Mouse (Mus musculus) midbrain, embryonic 11.5 days (tissue): ENCODE measurements around the gene Sv2a. TPM values are rescaled to one million over a fixed set of nuclear protein-coding genes. Genes with fewer than 3 reads are reported as not detected.

Source experiments
- ATAC-seq: fragments of 200-750 bp; cut with Nextera tagmentation; 2 replicates; pipeline ENCODE4 v1.8.0; 2017; ENCODE audit warnings: moderate TSS enrichment, moderate library complexity; ENCODE audit not compliant: low FRiP score
- DNase-seq: peaks from one replicate; pipeline ENCODE4 v3.0.0; 2015; ENCODE audit warnings: low spot score; ENCODE audit errors: missing footprints
- H3K27ac ChIP-seq: fragments of 300-500 bp; sonication (generic); 2 replicates; pipeline ENCODE4 v1.5.1; 2014; ENCODE audit warnings: low read depth, low read length
- H3K27me3 ChIP-seq: fragments of 300-500 bp; sonication (generic); 2 replicates; pipeline ENCODE4 v1.6.1; 2014; ENCODE audit warnings: mild to moderate bottlenecking, low read length, moderate library complexity, mixed read lengths; ENCODE audit not compliant: control insufficient read depth, insufficient read depth
- H3K36me3 ChIP-seq: fragments of 300-500 bp; sonication (generic); 2 replicates; pipeline ENCODE4 v1.6.1; 2014; ENCODE audit warnings: mild to moderate bottlenecking, low read length, moderate library complexity, mixed read lengths; ENCODE audit not compliant: control insufficient read depth, insufficient read depth
- H3K4me1 ChIP-seq: fragments of 300-500 bp; sonication (generic); 2 replicates; pipeline ENCODE4 v1.6.1; 2014; ENCODE audit warnings: low read length; ENCODE audit not compliant: control insufficient read depth, insufficient read depth
- H3K4me2 ChIP-seq: fragments of 300-500 bp; sonication (generic); 2 replicates; pipeline ENCODE4 v1.6.1; 2014; ENCODE audit warnings: mild to moderate bottlenecking, moderate library complexity
- H3K4me3 ChIP-seq: fragments of 300-500 bp; sonication (generic); 2 replicates; pipeline ENCODE4 v1.5.1; 2014; ENCODE audit warnings: low read depth, low read length
- H3K9ac ChIP-seq: fragments of 300-500 bp; sonication (generic); 2 replicates; pipeline ENCODE4 v1.6.1; 2014; ENCODE audit warnings: low read length
- H3K9me3 ChIP-seq: fragments of 300-500 bp; sonication (generic); 2 replicates; pipeline ENCODE4 v1.6.1; 2016; ENCODE audit warnings: low read length; ENCODE audit not compliant: control insufficient read depth
- WGBS: fragments of 180-500 bp; shearing (Covaris S2); extraction: QIAGEN DNeasy Blood & Tissue Kit; methylation state at CpG from one replicate; pipeline ENCODE4 v1.1.7; 2014; 5-methylcytosine and 5-hydroxymethylcytosine counted together
- polyA plus RNA-seq: library from polyadenylated mRNA; unstranded; fragments of >200 nt; fragmentation: Nextera tagmentation; extraction: Ambion mirVana; gene quantifications from 2 replicates; pipeline ENCODE4 v1.2.1, GENCODE M21; 2014

Gene Sv2a
- polyA plus RNA-seq, 1 experiment from 2014 or later = 9.4 TPM

DNA sequence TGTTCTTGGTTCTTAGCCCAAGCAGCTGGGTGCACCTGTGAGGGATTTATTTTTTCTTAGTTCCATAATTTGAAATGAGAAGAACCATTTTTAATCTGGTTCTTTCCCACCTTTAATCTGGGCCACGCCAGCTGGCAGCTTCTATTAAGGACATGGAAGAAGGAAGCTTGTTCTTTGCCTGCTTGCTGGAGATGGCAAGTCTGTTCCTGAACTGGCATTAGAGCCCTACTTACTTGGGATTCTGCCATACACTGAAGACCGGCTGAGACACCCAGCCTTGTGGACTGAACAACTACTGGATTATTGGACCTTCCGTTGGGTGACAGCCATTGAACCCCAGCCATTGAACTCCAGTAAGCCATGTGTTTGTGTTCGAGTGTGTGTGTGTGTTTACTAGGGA lies 41.8 kb downstream of the Sv2a start:
- Histone ChIP-seq H3K4me1 (peaks cover 26% of the 10 kb centered on the region), H3K4me3 (no peak overlapping the region), H3K4me2 (peak overlapping the region; percentile 5), H3K27ac (no peak overlapping the region), H3K27me3 (no peaks in the 10 kb centered on the region), H3K9ac (no peak overlapping the region), H3K9me3 (no peaks in the 10 kb centered on the region), H3K36me3 (no peaks in the 10 kb centered on the region)
- ATAC-seq (no peak), DNase-seq (no peak)
- WGBS = 89% methylated on average over 4 of the region's 4 CpGs

DNA sequence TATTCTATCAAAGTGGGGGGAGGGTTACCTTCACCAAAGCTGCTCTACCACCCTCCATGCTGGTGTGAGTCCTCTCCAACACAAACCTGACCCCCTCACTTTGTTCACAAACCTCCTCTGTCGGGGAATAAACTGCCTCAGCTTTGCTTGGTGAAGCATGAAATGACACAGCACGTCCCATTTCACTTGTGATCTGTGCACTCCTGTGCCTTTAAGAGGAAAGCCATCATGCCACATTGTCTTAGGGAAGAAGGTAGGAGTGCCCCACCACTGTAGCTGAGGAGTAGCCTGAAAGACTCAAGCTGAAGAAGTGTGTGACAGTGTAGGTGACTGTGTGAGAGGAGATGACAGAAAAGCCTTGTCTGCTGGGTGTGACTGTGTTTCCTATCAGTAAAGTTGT lies 44.5 kb downstream of the Sv2a start:
- H3K27me3 ChIP-seq = no peaks in the 10 kb centered on the region
- ATAC-seq (no peak), DNase-seq (no peak)
- no peaks in the 10 kb centered on the region for H3K9me3 ChIP-seq
- no peak overlapping the region for H3K4me2 ChIP-seq
- H3K9ac ChIP-seq = peak overlapping the region; percentile 18
- WGBS = 15% methylated on average over 2 of the region's 2 CpGs
- H3K36me3 ChIP-seq = no peaks in the 10 kb centered on the region
- peaks cover 21% of the 10 kb centered on the region for H3K4me1 ChIP-seq
- no peak overlapping the region for H3K4me3 ChIP-seq
- H3K27ac ChIP-seq = no peak overlapping the region

DNA sequence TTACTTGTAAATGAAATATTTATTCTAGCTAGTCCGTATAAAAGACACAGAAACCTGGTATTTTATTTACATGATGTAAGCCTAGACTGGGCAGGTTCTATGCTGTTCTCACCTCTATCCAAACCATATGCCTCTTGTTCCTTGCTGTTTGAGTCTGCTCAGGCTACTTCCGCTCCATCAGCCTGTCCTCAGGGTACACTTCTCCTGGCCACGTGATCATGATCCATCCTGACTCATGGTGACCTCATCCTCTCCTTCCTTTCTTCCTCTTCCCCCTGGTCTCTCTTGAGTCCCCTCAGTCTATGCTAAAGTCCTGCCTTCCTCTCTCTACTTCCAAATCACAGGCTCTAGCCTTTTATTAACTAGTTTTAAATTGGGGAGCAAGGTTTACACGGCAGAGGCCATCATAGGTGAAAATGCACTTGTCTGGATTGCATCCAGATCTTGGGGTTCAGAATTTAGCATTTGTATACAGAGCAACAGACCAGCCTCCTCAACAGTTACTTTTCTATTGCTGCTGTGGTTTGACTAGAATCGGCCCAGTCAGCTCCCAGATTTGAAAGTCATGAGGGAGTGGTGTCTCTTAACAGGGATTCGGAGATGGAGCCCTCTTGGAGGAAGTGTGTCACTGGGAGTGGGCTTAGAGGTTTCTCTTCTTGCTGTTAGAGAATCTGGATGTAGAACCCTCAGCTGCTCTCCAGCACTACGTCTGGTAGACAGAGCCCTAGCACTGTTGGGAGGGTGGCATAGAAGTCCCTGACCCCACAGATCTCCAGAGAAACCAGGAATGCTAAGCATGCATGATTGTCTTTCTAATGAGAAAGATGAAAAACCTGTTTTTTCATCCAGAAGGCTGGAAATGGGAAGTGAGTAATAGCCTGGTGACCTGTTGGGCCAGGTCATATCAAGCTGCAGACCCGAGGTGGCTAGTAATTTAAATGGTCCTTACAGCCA lies 46.0 kb downstream of the Sv2a start:
- ATAC-seq = no peak
- H3K9me3 ChIP-seq = no peaks in the 10 kb centered on the region
- H3K4me3 ChIP-seq = no peak overlapping the region
- no peaks in the 10 kb centered on the region for H3K36me3 ChIP-seq
- 76% methylated on average over 8 of the region's 8 CpGs for WGBS
- H3K9ac ChIP-seq = no peak overlapping the region
- H3K4me2 ChIP-seq = no peak overlapping the region
- no peak overlapping the region for H3K27ac ChIP-seq
- H3K27me3 ChIP-seq = no peaks in the 10 kb centered on the region
- DNase-seq = no peak
- H3K4me1 ChIP-seq = peaks cover 15% of the 10 kb centered on the region; the same call in 1 of the 2 replicates

DNA sequence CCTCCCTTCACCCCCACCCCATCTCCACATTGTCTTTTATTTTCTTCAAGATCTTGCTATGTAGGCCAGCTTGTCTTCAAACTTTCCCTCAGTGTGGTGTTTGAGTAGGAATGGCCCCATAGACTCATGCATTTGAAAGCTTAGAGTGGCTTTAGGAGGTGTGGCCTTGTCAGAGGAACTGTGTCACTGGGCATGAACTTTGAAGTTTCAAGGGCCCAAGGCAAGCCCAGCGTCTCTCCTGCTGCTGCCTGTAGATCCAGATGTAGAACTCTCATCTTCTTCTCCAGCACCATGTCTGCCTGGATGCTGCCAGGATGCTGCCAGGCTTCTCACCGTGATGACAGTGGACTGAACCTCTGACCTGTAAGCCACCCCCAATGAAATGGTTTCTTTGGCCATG lies 47.9 kb downstream of the Sv2a start:
- 87% methylated on average over 2 of the region's 2 CpGs for WGBS
- no peak for DNase-seq
- H3K4me2 ChIP-seq = no peak overlapping the region

DNA sequence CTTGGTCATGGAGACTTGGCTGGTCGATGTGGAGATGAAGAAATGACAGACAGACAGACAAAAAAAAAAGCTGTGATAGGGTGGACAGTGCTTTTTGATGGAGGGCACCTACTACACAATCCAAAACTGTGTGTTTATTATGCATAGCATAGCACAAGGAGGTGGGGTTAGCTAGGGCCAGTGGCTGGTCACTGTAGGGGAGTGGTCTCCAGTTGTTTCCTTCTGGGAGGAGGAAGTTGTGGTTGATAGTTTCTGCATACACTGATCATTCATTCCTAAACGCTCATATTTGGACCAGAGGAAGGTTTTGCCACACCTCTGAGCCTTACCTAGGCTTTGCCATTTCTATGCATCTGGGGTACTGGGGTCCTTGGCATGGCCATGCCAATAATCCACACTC lies 49.5 kb downstream of the Sv2a start:
- H3K4me2 ChIP-seq = no peak overlapping the region
- no peaks in the 10 kb centered on the region for H3K9me3 ChIP-seq
- H3K4me3 ChIP-seq = no peak overlapping the region
- no peaks in the 10 kb centered on the region for H3K27me3 ChIP-seq
- ATAC-seq (no peak), DNase-seq (no peak)
- 79% methylated on average over 2 of the region's 2 CpGs for WGBS
- no peak overlapping the region for H3K9ac ChIP-seq
- H3K4me1 ChIP-seq = peaks cover 5% of the 10 kb centered on the region; the same call in 1 of the 2 replicates
- H3K36me3 ChIP-seq = no peaks in the 10 kb centered on the region
- no peak overlapping the region for H3K27ac ChIP-seq

More for the DNA sequence above, 47.9 kb downstream of the Sv2a start:
- H3K36me3 ChIP-seq = no peaks in the 10 kb centered on the region
- no peak overlapping the region for H3K9ac ChIP-seq
- H3K27ac ChIP-seq = no peak overlapping the region
- no peaks in the 10 kb centered on the region for H3K27me3 ChIP-seq
- H3K9me3 ChIP-seq = no peaks in the 10 kb centered on the region
- H3K4me3 ChIP-seq = no peak overlapping the region
- no peak for ATAC-seq
- peaks cover 7% of the 10 kb centered on the region; the same call in 1 of the 2 replicates for H3K4me1 ChIP-seq

DNA sequence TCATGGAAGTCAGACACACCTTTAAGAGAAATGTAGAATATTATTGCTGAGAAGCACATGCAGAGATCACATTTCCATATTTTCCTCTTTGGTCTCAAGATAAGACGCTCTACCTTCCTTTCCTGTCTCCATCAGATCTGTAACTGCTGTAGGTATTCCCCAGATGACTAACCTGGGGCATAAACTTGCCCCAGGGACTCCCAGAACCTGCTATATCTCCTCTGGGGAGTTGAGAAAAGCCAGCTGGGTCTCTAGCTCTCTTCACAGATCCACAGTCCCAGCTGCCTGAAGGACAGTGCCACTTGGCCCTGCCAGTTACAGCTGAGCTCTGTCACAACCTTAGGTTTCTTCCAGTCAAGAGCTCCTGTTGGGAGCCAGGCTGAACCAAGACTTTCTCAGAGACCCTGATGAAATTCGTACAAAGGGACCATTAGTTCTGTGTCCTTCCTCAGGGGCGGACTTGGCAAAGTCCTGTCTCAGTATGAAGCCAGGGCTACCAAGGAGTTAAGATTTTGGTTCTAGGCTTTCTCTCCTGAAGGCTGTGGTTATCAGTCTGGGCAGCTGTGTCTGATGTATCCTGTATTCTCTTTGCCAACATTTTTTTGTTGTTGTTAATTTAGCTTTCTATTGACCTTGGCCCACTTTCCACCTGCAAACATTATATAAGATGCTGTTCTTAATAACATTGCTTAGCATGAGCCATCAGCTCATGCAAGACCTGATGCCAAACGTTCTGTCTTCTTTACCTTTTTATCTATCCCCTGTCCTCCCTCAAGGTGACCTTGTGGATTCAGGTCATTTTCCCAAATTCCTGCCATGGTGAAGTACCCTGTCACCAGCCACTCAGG lies 50.2 kb downstream of the Sv2a start:
- H3K4me1 ChIP-seq = peaks cover under 1% of the 10 kb centered on the region; the same call in 1 of the 2 replicates
- H3K36me3 ChIP-seq = no peaks in the 10 kb centered on the region
- 78% methylated on average over 4 of the region's 4 CpGs for WGBS

DNA sequence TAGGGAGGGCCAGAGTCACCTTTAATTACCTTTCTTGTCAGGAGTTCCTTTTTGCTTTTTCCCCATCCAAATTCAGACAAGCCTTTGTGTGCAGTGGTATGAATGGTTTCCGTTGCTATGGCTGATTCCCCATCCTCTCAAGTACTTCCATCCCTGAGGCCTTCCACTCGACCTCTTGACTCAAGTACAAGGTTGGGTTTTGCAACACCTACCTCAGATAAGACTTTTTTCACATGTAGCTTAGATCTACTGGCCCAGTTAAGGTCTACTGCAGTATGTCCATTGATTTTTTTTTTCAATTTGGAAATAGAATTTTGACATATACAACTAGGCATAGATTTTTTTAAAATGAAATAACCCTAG lies 50.8 kb downstream of the Sv2a start:
- H3K4me1 ChIP-seq = no peaks in the 10 kb centered on the region
- ATAC-seq (no peak), DNase-seq (no peak)
- H3K4me3 ChIP-seq = no peak overlapping the region
- H3K9ac ChIP-seq = no peak overlapping the region
- H3K9me3 ChIP-seq = no peaks in the 10 kb centered on the region
- no peaks in the 10 kb centered on the region for H3K36me3 ChIP-seq
- 62% methylated on average over 2 of the region's 2 CpGs for WGBS
- no peak overlapping the region for H3K4me2 ChIP-seq
- H3K27me3 ChIP-seq = no peaks in the 10 kb centered on the region
- H3K27ac ChIP-seq = no peak overlapping the region

More for the DNA sequence above, 50.2 kb downstream of the Sv2a start:
- Histone ChIP-seq H3K27ac (no peak overlapping the region), H3K9ac (no peak overlapping the region), H3K27me3 (no peaks in the 10 kb centered on the region), H3K4me3 (no peak overlapping the region), H3K4me2 (no peak overlapping the region), H3K9me3 (no peaks in the 10 kb centered on the region)
- DNase-seq = no peak
- ATAC-seq = no peak

DNA sequence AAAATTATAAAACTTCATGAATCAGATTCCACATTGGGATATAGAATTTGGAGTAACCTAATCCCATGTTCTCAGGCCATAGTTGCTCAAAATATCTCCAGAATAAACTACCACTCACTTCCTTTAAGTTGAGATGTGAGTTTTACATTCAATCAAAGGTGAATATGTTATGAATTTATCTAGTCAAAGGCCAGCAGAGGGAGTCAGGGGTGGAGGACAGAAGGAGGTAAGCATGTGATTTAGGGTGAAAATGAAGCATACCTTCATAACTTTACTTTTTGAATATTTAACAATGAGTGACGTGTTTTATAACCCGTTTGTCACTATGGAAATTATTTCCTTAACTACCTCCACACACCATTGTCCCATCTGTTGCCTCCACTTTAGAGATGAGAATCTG lies 54.0 kb downstream of the Sv2a start:
- Histone ChIP-seq H3K4me2 (no peak overlapping the region), H3K27ac (no peak overlapping the region), H3K4me1 (peaks cover 9% of the 10 kb centered on the region), H3K36me3 (no peaks in the 10 kb centered on the region), H3K9me3 (no peaks in the 10 kb centered on the region), H3K4me3 (no peak overlapping the region), H3K27me3 (no peaks in the 10 kb centered on the region), H3K9ac (no peak overlapping the region)
- WGBS = 96% methylated on average over 2 of the region's 2 CpGs
- DNase-seq = no peak
- ATAC-seq = no peak

DNA sequence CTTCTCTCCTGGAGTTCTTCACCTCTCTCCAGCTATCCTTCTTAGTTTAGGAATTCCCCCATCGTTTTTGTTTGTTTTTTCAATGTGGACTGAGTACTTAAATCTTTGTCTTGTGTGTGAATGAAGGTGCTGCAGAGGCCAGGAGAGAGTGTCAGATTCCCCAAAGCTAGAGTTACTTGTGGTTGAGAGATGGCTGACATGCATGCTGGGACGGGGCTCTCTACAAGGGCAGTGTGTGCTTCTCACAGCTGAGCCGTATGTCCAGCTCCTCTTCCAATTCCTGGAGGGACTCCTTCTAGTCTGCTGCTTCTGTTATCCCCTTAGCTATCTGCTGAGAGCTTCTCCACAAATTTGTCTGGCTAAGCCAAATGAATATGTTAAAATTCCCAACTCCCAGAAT lies 54.9 kb downstream of the Sv2a start:
- DNase-seq (no peak), ATAC-seq (no peak)
- Histone ChIP-seq H3K4me2 (no peak overlapping the region), H3K27me3 (no peaks in the 10 kb centered on the region), H3K27ac (no peak overlapping the region), H3K9ac (no peak overlapping the region), H3K36me3 (no peaks in the 10 kb centered on the region), H3K9me3 (no peaks in the 10 kb centered on the region), H3K4me1 (peaks cover 11% of the 10 kb centered on the region), H3K4me3 (no peak overlapping the region)
- WGBS = 70% methylated on average over 3 of the region's 3 CpGs
